Mouse (Mus musculus) kidney, adult 2 months (tissue): Measurements from ENCODE around the gene Utf1.

Experiments
- CTCF ChIP-seq: fragments of 200-500 bp; conservative IDR thresholded peaks from 2 replicates; pipeline ENCODE4 v1.5.1; 2011; ENCODE audit warnings: low read depth, mild to moderate bottlenecking, control low read depth, low read length, moderate library complexity, mixed read lengths; ENCODE audit not compliant: insufficient read depth, insufficient read length
- POLR2A ChIP-seq: fragments of 200-500 bp; IDR thresholded peaks from one replicate; pipeline ENCODE4 v1.6.1; 2011; ENCODE audit warnings: low read depth, low read length, control low read depth

GRCm38 (mm10) chr7:139945516-139945915 is 1.9 kb downstream of the Utf1 start:
- no peak for TF ChIP-seq CTCF
- TF ChIP-seq POLR2A: no peak
